16 mouse cellular contexts compared by ENCODE assay signal in the genomic region with DNA sequence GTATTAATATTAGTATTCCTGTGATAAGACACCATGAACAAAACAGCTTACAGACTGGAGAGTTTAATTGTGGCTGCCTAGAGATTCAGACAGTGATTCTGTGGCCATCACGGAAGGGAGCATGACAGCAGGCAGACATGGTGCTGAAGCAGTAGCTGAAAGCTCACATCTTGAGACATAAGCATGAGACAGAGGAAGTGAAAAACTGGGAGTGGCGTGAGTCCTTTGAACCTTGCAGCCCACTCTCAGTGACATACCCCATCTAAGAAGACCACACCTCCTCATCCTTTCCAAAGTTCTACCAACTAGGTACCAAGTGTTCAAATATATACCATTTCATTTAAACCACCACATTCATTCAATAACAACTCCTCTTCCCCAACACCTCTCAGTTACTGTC.
"Had no signal": no experiment of that assay in that cellular context is flagged by ENCODE, and none has a peak within 500 bp of the region (broad histone marks: within the 10 kb centered on the region; RNA-seq: fewer than 3 reads in every experiment).

No protein-coding gene starts in this region.

- H3K9me3 ChIP-seq: neural tube, embryonic 13.5 days; stomach, embryonic 15.5 days had no signal

- H3K9ac ChIP-seq: neural tube, embryonic 13.5 days; neural tube, embryonic 15.5 days; stomach, embryonic 15.5 days had no signal

- H3K27ac ChIP-seq: neural tube, embryonic 13.5 days; neural tube, embryonic 15.5 days; stomach, embryonic 15.5 days; stomach, postnatal 0 days had no signal

- H3K4me1 ChIP-seq: neural tube, embryonic 13.5 days; neural tube, embryonic 15.5 days; stomach, embryonic 15.5 days had no signal

- H3K36me3 ChIP-seq: neural tube, embryonic 13.5 days; neural tube, embryonic 15.5 days; stomach, embryonic 15.5 days had no signal

- H3K27me3 ChIP-seq: neural tube, embryonic 13.5 days; neural tube, embryonic 15.5 days; stomach, embryonic 15.5 days had no signal

- H3K4me2 ChIP-seq: neural tube, embryonic 13.5 days; neural tube, embryonic 15.5 days; stomach, embryonic 15.5 days had no signal

- DNase-seq: retina, postnatal 1 day; right cerebral cortex, adult 18-20 months; right cerebral cortex, postnatal 14 days; right cerebral cortex, postnatal 25 days; right cerebral cortex, postnatal 4 days; spleen, adult 18-20 months; thymus, adult 18-20 months; thymus, adult 2 months; thymus, postnatal 14 days; thymus, postnatal 25 days; thymus, postnatal 36 days; thymus, postnatal 4 days had no signal

- H3K4me3 ChIP-seq: neural tube, embryonic 13.5 days; neural tube, embryonic 15.5 days; stomach, embryonic 15.5 days had no signal
